Mouse (Mus musculus): Measurements from ENCODE around the gene Palm2.

- TF ChIP-seq CTCF (IDR thresholded peaks at IDR 0.05; ENCODE audit: low read depth): no peak
- TF ChIP-seq EP300 (IDR thresholded peaks at IDR 0.05; ENCODE audit: low read depth): no peak
Measured at GRCm38 (mm10) chr4:57534232-57534631, 100.2 kb downstream of the Palm2 start.

Measured in liver, embryonic 14.5 days (tissue).